Mouse (Mus musculus) liver, embryonic 13.5 days (tissue): ENCODE data around the gene Cdc5l. TPM values are rescaled to one million over a fixed set of nuclear protein-coding genes. Genes with fewer than 3 reads are reported as not detected.
"Not testable (repeated sequence)": the region's sequence is repeated elsewhere in the genome, so short reads cannot be mapped to it uniquely, and the experiment has no call there.

Source experiments
- ATAC-seq: fragments of 200-750 bp; cut with Nextera tagmentation; 2 replicates; pipeline ENCODE4 v1.8.0; 2017; ENCODE audit warnings: low read depth, mild to moderate bottlenecking, moderate number of reproducible peaks, moderate library complexity
- DNase-seq: peaks from one replicate; pipeline ENCODE4 v3.0.0; 2022
- H3K27ac ChIP-seq: fragments of 300-500 bp; sonication (generic); 2 replicates; pipeline ENCODE4 v1.5.1; 2015; ENCODE audit warnings: moderate library complexity, mild to moderate bottlenecking, inconsistent platforms
- H3K27me3 ChIP-seq: fragments of 300-500 bp; sonication (generic); 2 replicates; pipeline ENCODE4 v1.6.1; 2015; ENCODE audit warnings: mild to moderate bottlenecking, inconsistent platforms
- H3K36me3 ChIP-seq: fragments of 300-500 bp; sonication (generic); 2 replicates; pipeline ENCODE4 v1.6.1; 2015; ENCODE audit warnings: mild to moderate bottlenecking, inconsistent platforms
- H3K4me1 ChIP-seq: fragments of 300-500 bp; sonication (generic); replicated peaks from 2 replicates; pipeline ENCODE4 v1.6.1; 2015; ENCODE audit warnings: inconsistent platforms
- H3K4me2 ChIP-seq: fragments of 300-500 bp; sonication (generic); 2 replicates; pipeline ENCODE4 v1.6.1; 2015; ENCODE audit warnings: inconsistent platforms, mild to moderate bottlenecking, moderate library complexity
- H3K4me3 ChIP-seq: fragments of 300-500 bp; sonication (generic); replicated peaks from 2 replicates; pipeline ENCODE4 v1.5.1; 2015; ENCODE audit warnings: mild to moderate bottlenecking, inconsistent platforms
- H3K9ac ChIP-seq: fragments of 300-500 bp; sonication (generic); 2 replicates; pipeline ENCODE4 v1.6.1; 2015; ENCODE audit warnings: mild to moderate bottlenecking, inconsistent platforms
- H3K9me3 ChIP-seq: fragments of 300-500 bp; sonication (generic); replicated peaks from 2 replicates; pipeline ENCODE4 v1.6.1; 2016; ENCODE audit warnings: inconsistent platforms
- WGBS: fragments of 180-500 bp; shearing (Covaris S2); methylation state at CpG from one replicate; pipeline ENCODE4 v1.1.7; 2015; ENCODE audit not compliant: insufficient replicate concordance; 5-methylcytosine and 5-hydroxymethylcytosine counted together
- polyA plus RNA-seq: library from polyadenylated mRNA; unstranded; fragments of >200 nt; fragmentation: Nextera tagmentation; extraction: Ambion mirVana; gene quantifications from 2 replicates; pipeline ENCODE4 v1.2.1, GENCODE M21; 2015

Gene Cdc5l
- polyA plus RNA-seq, 1 experiment from 2014 or later: 36.4 TPM

DNA sequence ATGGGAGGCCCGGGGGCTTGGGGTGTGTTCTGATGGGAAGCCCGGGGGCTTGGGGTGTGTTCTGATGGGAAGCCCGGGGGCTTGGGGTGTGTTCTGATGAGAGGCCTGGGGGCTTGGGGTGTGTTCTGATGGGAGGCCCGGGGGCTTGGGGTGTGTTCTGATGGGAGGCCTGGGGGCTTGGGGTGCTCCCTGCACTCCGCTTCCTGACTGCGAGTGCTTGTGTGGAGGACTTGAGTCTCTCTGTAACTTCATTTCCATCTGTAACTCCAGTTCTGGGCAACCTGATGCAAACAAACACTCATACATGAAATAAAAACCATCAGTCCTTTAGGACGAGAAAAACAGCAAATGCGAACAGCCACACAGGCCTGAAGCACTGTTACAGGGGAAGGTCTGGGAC, 25.5 kb upstream of the Cdc5l start:
- ATAC-seq (no peak), DNase-seq (no peak)
- Histone ChIP-seq H3K27me3 (no peaks in the 10 kb centered on the region), H3K4me3 (no peak overlapping the region), H3K4me2 (no peak overlapping the region), H3K9ac (no peak overlapping the region), H3K27ac (no peak overlapping the region), H3K4me1 (no peaks in the 10 kb centered on the region), H3K9me3 (no peaks in the 10 kb centered on the region), H3K36me3 (no peaks in the 10 kb centered on the region)
- WGBS: 73% methylated on average over 8 of the region's 8 CpGs

DNA sequence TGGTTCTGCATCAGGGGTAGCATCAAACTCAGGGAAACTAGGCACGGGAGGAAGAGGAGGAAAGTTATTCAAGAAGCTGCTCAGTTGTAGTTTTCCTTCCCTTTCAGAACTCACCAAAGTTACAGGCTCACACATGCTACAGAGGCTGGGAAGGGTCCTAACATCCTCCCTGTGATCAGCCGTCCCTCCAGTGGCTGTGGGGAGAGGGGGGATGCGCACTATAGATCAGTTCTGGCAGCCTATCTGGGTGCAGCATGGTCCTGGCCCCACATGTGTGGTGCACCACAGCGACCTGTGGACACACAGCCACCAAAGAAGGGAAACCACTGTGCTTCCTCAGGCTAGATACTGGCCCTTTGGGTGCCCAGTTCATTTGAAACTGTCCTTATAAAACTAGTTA, 25.0 kb upstream of the Cdc5l start:
- Histone ChIP-seq H3K9ac (no peak overlapping the region), H3K36me3 (no peaks in the 10 kb centered on the region), H3K27ac (no peak overlapping the region), H3K9me3 (no peaks in the 10 kb centered on the region), H3K4me2 (no peak overlapping the region), H3K4me3 (no peak overlapping the region), H3K27me3 (no peaks in the 10 kb centered on the region), H3K4me1 (no peaks in the 10 kb centered on the region)
- DNase-seq (no peak), ATAC-seq (no peak)
- WGBS: 62% methylated on average over 4 of the region's 4 CpGs

DNA sequence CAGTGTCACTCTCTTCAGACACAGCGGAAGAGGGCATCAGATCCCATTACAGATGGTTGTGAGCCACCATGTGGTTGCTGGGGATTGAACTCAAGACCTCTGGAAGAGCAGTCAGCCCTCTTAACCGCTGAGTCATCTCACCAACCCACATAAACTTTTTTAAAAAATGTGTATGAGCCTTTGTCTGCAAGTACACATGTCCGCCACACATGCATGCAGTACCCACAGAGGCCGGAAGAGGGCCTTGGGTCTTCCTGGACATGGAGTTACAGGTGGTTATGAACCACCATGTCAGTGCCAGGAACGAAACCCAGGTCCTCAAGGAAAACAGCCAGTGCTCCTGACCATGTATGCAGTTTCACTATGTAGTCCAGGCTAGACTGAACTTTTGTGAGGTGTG, 23.9 kb upstream of the Cdc5l start:
- Histone ChIP-seq H3K4me2 (no peak overlapping the region), H3K36me3 (no peaks in the 10 kb centered on the region), H3K4me1 (no peaks in the 10 kb centered on the region), H3K4me3 (no peak overlapping the region), H3K27ac (no peak overlapping the region), H3K27me3 (no peaks in the 10 kb centered on the region), H3K9me3 (no peaks in the 10 kb centered on the region), H3K9ac (no peak overlapping the region)
- WGBS: 70% methylated on average over 5 of the region's 5 CpGs
- DNase-seq: no peak
- ATAC-seq: no peak

DNA sequence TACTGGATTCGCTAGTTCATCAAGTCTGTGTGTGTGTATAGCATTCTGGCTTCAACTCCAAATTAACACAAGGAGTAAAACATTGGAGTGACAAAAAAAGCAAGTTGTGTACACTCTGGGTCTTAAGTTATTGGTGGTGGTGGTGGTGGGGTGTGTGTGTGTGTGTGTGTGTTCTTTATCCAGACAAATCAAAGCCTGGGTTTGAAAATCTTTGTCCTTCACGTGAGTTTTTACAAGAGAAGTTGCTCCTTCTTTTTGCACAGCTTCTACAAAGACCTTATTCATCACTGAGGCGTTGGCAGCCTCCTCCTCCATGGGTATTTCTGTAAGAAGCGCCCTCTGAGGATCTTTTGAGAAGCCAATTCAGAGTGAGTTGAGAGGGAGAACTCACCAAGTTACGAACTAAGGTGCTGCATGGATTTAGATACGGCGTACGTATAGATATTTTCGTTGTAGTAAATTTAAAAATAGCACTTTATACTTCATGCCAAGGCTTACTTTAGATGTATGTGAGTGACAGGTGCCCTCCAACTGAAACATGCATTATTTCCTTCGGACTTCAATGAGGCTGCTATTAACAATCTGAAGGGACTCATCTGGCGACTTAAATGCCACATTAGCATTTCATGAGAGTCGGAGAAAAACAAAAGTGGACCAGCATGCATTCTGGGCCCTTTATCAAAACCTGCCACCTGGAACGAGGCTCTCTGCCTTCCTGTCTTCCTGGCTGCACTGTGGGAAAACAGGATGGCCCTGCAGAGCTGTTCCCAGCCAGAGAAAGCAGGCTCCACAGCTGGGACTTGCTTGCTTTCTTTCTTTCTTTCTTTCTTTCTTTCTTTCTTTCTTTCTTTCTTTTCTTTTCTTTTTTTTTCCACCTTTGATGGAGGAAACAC, 23.0 kb upstream of the Cdc5l start:
- Histone ChIP-seq H3K9me3 (no peaks in the 10 kb centered on the region), H3K4me1 (no peaks in the 10 kb centered on the region), H3K36me3 (no peaks in the 10 kb centered on the region), H3K27ac (no peak overlapping the region), H3K4me2 (no peak overlapping the region), H3K9ac (no peak overlapping the region), H3K4me3 (no peak overlapping the region), H3K27me3 (no peaks in the 10 kb centered on the region)
- no peak for DNase-seq
- ATAC-seq: no peak
- 64% methylated on average over 13 of the region's 13 CpGs for WGBS

DNA sequence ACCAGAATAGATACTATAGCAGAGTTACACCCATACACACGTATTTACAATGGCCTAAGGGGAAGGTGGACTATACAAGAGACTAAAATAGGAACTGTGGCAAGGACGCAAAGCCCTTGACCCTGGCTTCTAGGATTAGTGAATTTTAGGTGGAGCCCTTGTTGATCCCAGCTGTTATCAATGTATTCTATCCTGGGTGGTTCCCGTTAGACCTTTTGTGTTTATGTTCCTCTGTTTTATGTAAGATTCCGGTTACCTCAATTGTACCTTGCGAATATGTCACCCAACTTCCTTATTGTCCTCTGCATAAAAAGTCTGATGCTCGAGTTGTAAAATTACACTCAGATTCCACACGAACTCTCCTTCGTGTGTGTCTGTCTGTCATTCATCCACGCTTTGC, 22.2 kb upstream of the Cdc5l start:
- H3K4me1 ChIP-seq, H3K36me3 ChIP-seq, H3K4me3 ChIP-seq, H3K9ac ChIP-seq, H3K9me3 ChIP-seq, ATAC-seq, DNase-seq, H3K4me2 ChIP-seq, H3K27ac ChIP-seq, H3K27me3 ChIP-seq: not testable (repeated sequence)
- 71% methylated on average over 9 of the region's 9 CpGs for WGBS

DNA sequence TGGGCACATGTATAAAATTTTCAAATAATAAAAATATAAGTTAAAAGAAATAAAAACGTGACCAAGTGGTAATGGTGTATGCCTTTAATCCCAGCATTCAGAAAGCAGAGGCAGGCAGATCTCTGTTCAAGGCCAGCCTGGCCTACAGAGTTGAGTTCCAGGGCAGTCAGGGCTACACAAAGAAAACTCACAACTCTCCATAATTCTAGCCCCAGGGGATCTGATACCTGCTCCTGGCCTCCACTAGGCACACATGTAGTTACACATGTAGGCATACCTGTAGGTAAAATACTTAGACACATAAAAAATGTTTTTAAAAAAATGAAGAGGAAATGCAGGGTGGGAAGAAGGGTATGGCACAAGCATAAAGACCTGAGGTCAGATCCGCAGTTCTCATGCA, 21.3 kb upstream of the Cdc5l start:
- no peak overlapping the region for H3K4me3 ChIP-seq
- WGBS: 63% methylated on average over 2 of the region's 2 CpGs
- H3K9me3 ChIP-seq: no peaks in the 10 kb centered on the region
- no peaks in the 10 kb centered on the region for H3K36me3 ChIP-seq
- H3K4me1 ChIP-seq: no peaks in the 10 kb centered on the region
- H3K27ac ChIP-seq: no peak overlapping the region
- H3K9ac ChIP-seq: no peak overlapping the region
- ATAC-seq (no peak), DNase-seq (no peak)
- H3K4me2 ChIP-seq: no peak overlapping the region
- H3K27me3 ChIP-seq: no peaks in the 10 kb centered on the region

DNA sequence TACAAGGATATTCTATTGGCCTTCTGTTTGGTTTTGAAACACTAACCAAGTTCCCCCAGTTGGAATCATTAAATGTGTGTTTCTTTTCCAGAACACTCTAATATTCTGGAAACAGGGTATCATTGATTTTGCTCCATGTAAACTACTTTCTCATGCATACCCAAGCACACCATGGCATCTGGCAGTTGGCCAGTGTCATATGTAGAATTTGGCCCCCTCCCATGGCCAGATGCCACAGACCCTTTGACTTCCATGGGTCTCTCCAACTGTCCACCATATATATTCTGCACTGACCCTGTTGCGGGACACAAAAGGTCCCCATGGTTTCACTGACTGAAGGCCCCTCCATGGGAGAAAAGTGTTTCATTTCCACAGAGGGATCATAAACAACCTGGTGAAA, 18.7 kb upstream of the Cdc5l start:
- Histone ChIP-seq H3K4me3 (no peak overlapping the region), H3K4me1 (no peaks in the 10 kb centered on the region), H3K9me3 (no peaks in the 10 kb centered on the region), H3K27me3 (no peaks in the 10 kb centered on the region), H3K36me3 (no peaks in the 10 kb centered on the region), H3K27ac (no peak overlapping the region), H3K4me2 (no peak overlapping the region), H3K9ac (no peak overlapping the region)
- WGBS: 82% methylated on average over 1 of the region's 1 CpGs
- ATAC-seq: no peak
- no peak for DNase-seq

DNA sequence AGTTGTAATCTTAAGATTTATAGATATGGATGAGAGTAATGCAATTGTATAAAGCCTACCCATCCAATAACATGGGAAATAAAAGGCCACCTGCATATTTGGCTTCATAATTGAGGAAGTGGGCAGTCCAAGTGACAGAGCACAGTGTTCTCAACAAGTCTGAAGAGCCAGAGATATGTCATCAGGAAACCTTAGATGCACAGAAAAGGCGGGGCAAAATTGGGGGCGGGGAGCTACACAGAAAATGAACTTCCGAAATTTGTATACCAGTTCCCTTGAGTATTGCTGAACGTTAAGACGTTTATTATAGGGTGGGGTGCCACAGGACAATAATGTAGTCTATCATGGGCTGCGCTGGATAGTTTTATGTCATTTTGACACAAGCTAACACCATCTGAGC, 16.6 kb upstream of the Cdc5l start:
- Histone ChIP-seq H3K27ac (no peak overlapping the region), H3K27me3 (no peaks in the 10 kb centered on the region), H3K4me2 (no peak overlapping the region), H3K4me1 (no peaks in the 10 kb centered on the region), H3K9ac (no peak overlapping the region), H3K36me3 (no peaks in the 10 kb centered on the region), H3K4me3 (no peak overlapping the region), H3K9me3 (no peaks in the 10 kb centered on the region)
- 55% methylated on average over 6 of the region's 6 CpGs for WGBS
- DNase-seq: no peak
- no peak for ATAC-seq

DNA sequence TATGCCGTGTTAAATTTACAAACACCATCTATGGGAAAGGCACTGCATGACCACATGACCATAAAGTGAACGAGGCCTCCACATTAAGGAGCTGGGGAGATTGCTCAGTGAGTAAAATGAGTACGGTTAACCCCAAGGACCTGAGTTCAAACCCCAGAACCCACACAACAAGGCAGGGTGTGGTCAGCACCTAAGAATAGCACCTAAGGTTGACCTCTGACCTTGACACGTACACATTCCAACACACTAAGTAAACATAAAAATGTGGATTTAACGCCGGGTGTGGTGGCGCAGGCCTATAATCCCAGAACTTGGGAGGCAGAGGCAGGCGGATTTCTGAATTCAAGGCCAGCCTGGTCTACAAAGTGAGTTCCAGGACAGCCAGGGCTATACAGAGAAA, 16.0 kb upstream of the Cdc5l start:
- no peak overlapping the region for H3K27ac ChIP-seq
- H3K27me3 ChIP-seq: no peaks in the 10 kb centered on the region
- DNase-seq (no peak), ATAC-seq (no peak)
- H3K9me3 ChIP-seq: no peaks in the 10 kb centered on the region
- H3K4me2 ChIP-seq: no peak overlapping the region
- WGBS: 86% methylated on average over 8 of the region's 8 CpGs
- H3K9ac ChIP-seq: no peak overlapping the region
- H3K4me3 ChIP-seq: no peak overlapping the region
- H3K36me3 ChIP-seq: no peaks in the 10 kb centered on the region
- H3K4me1 ChIP-seq: no peaks in the 10 kb centered on the region

DNA sequence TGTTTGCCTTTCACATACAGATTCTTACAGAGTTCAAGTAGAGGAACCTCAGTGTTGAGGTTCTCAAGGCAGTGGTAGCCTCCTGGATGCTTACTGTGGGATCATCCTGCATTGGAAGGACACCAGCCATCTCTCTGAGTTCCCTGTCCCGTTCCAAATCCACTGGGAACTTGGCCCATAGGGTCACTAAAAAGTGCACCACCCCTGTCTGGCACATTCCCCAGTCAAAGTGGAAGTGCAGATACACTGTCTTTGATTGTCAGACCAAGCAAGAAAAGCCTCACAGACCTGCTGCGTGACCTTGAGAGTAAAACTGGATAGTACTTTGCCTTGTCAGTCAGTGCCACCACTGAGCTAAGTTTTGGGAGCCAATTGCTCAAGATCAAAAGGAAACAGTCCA, 13.5 kb upstream of the Cdc5l start:
- WGBS: 62% methylated on average over 2 of the region's 2 CpGs
- DNase-seq: no peak

DNA sequence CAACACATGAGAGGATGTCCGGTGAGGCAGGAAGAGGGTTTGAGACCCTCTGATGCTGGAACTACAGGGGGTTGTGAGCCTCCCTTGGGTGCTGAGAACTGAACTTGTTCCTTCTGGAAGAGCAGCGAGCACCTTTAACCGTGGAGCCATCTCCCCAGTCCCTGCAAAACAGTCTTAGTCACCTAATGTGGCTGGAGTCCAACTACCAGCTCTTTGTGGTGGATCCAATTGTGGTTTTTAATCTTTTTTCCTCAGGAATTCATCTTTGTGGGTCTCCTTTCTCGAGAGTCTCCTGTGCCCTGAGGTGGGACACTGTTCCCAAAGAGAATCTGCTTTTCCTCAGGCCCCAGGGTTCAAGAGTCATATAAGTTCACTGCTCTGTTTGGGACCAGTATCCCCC, 12.4 kb upstream of the Cdc5l start:
- H3K4me3 ChIP-seq: no peak overlapping the region
- H3K9me3 ChIP-seq: no peaks in the 10 kb centered on the region
- ATAC-seq: no peak
- no peak for DNase-seq
- no peak overlapping the region for H3K9ac ChIP-seq
- no peaks in the 10 kb centered on the region for H3K36me3 ChIP-seq
- H3K27ac ChIP-seq: no peak overlapping the region
- H3K4me1 ChIP-seq: no peaks in the 10 kb centered on the region
- no peaks in the 10 kb centered on the region for H3K27me3 ChIP-seq
- H3K4me2 ChIP-seq: no peak overlapping the region
- 65% methylated on average over 4 of the region's 4 CpGs for WGBS

More for the DNA sequence above, 13.5 kb upstream of the Cdc5l start:
- Histone ChIP-seq H3K36me3 (no peaks in the 10 kb centered on the region), H3K9ac (no peak overlapping the region), H3K27me3 (no peaks in the 10 kb centered on the region), H3K9me3 (no peaks in the 10 kb centered on the region), H3K4me2 (no peak overlapping the region), H3K4me1 (no peaks in the 10 kb centered on the region), H3K27ac (no peak overlapping the region), H3K4me3 (no peak overlapping the region)
- ATAC-seq: no peak

DNA sequence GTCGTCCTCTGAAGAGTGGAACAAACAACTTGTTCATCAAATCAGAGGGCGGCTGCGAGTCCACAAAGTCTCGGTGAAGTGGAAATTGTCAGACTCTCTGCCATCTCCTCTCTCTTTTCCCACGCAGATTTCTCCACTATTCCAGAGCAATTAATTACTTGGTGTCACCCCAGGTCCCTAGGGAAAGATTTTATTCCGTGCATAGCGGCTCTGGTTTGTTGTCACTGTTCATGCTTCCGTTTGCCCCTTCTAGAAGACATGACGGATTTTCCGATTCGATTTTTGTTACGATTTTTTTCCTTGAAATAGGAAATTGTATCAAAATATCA, 689 bp upstream of the Cdc5l start:
- H3K27ac ChIP-seq: peak overlapping the region; percentile 97
- H3K36me3 ChIP-seq: no peaks in the 10 kb centered on the region
- H3K9ac ChIP-seq: peak overlapping the region; percentile 94
- peak overlapping the region; percentile 89 for H3K4me2 ChIP-seq
- no peaks in the 10 kb centered on the region for H3K27me3 ChIP-seq
- peak overlapping the region; percentile 97 for H3K4me3 ChIP-seq
- no peak for DNase-seq
- 3% methylated on average over 12 of the region's 12 CpGs for WGBS
- no peaks in the 10 kb centered on the region for H3K9me3 ChIP-seq
- ATAC-seq: no peak
- H3K4me1 ChIP-seq: peaks cover 30% of the 10 kb centered on the region
